Mouse (Mus musculus): ENCODE measurements around the gene Hoxc6. TPM values are rescaled to one million over a fixed set of nuclear protein-coding genes. Genes with fewer than 3 reads are reported as not detected.

The Hoxc6 gene
- total RNA-seq (2014; fragmentation: Nextera tagmentation): not detected in 2 replicates
- not detected in 2 replicates for total RNA-seq (2017)

- ATAC-seq (replicated peaks; ENCODE audit: low FRiP score, low TSS enrichment, poor library complexity, severe bottlenecking): no peak
Measured at GRCm38 (mm10) chr15:102997939-102998355, at the start of gene Hoxc6. Gene Hoxc6 (plus strand): TSS chr15:102998257.

- no peak for ATAC-seq (replicated peaks; ENCODE audit: low FRiP score, low TSS enrichment, poor library complexity, severe bottlenecking)
Measured at GRCm38 (mm10) chr15:102948842-102949241, 49.2 kb upstream of the Hoxc6 start.

- no peak for ATAC-seq (replicated peaks; ENCODE audit: low FRiP score, low TSS enrichment, poor library complexity, severe bottlenecking)
Measured at GRCm38 (mm10) chr15:102949696-102950095, 48.4 kb upstream of the Hoxc6 start.

- no peak for ATAC-seq (replicated peaks; ENCODE audit: low FRiP score, low TSS enrichment, poor library complexity, severe bottlenecking)
Measured at GRCm38 (mm10) chr15:102950877-102951276, 47.2 kb upstream of the Hoxc6 start.

DNA sequence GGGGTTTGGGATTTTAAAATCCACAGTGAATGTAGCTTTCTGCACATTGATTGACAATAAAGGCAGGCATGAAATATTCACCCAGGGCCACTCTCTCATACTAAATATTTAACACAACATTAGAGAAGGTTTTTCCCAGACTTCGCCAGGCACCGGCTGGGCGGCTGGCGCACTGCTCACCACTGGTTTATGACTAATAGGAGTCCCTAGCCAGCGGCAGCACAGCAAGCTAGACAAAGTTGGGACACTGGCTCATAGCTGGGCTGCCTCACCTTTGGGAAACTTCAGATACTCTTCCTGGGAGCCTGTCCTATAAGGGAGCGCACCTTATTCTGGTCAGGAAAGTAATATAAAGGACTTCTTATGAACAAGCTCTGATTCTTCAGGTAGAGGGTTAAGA lies 44.5 kb upstream of the Hoxc6 start:
- ATAC-seq (replicated peaks; ENCODE audit: low FRiP score, low TSS enrichment, poor library complexity, severe bottlenecking): no peak

GRCm38 (mm10) chr15:102954192-102955006 lies 43.7 kb upstream of the Hoxc6 start, which contains the start of gene Hoxc11:
Gene Hoxc11 (plus strand): TSS chr15:102954427.
- 0 out of 2 replicates have a peak, but pooled peaks have one; percentile 41 for ATAC-seq (replicated peaks; ENCODE audit: low FRiP score, low TSS enrichment, poor library complexity, severe bottlenecking)

GRCm38 (mm10) chr15:102955007-102955382 lies 43.1 kb upstream of the Hoxc6 start:
- ATAC-seq (replicated peaks; ENCODE audit: low FRiP score, low TSS enrichment, poor library complexity, severe bottlenecking): no peak

DNA sequence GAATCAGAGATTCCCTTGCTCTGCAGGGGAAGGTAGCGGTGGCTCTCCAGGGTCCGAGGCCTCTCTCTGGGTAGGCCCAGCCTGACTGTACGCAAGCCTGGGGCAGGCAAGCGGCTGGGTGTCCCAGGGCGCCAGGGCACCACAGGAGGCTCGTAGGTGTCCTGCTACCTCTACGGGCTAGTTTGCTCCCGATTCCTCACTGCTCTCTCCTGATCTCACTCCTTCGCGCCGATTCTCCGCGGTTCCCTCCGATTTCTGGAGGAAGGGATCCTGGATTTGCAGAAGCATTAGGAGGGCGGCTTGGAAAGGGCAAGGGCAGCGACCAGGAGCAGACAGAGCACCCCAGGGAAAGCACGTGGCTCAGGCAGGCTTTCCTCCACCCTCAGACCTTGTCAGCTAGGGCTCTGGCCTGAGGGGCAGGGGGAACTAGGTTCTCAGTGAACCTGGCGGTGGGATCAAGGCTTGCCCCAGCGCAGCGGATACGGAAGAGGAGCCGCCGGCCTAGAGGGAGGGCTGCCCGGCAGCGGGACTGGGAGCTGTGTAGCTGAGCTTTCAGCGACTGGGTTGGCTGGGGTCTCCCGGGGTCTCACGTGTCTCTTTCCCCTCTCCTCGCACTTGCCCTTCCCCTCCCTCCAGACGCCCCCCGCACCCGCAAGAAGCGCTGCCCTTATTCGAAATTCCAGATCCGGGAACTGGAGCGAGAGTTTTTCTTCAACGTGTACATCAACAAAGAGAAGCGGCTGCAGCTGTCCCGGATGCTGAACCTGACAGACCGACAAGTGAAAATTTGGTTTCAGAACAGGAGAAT lies 42.0 kb upstream of the Hoxc6 start:
- no peak for ATAC-seq (replicated peaks; ENCODE audit: low FRiP score, low TSS enrichment, poor library complexity, severe bottlenecking)

DNA sequence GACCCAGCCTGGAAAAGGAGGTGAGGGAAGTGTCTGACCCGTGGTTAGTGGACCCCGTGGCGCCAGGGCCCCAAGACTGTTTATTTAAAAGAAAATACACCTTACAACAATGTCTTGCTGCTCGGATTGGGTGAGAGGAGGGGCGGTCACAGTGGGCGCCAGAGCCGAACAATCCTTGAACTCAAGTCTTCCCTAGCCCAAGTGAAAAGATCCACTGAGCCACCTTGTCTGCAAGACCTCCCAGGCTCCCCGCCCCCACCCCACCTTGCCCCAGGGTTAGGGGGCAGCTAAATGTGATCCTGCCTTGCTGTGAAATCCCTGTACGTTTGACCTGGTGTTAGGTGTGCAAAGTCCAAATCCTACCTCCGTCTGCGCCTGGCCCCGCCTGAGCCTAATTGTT lies 41.2 kb upstream of the Hoxc6 start:
- no peak for ATAC-seq (replicated peaks; ENCODE audit: low FRiP score, low TSS enrichment, poor library complexity, severe bottlenecking)

DNA sequence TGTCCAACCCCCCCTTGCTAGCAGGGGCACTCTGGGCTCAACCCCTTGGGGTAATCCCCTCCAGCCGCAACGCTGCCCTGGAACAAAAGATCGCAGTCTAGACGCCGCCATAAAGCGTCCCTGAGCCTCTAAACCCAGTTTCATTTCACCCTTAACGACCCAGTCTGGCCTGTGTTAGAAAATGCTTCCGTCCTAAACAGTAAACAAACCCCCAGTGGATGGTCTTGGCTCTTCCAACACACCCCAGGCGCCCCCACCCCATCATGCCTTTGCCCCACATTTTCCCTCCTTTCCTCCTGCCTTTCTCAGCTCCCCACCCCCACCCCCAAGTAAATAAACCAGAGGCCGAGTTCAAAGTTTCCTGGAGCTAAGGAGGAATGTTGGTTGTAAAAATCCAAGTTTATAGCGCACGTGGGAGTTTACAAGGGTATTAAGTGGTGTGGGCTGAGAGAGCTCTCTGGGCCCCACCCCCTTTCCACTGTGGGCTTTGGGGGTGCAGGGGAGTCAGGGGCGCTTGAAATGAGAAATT lies 38.3 kb upstream of the Hoxc6 start:
- no peak for ATAC-seq (replicated peaks; ENCODE audit: low FRiP score, low TSS enrichment, poor library complexity, severe bottlenecking)

DNA sequence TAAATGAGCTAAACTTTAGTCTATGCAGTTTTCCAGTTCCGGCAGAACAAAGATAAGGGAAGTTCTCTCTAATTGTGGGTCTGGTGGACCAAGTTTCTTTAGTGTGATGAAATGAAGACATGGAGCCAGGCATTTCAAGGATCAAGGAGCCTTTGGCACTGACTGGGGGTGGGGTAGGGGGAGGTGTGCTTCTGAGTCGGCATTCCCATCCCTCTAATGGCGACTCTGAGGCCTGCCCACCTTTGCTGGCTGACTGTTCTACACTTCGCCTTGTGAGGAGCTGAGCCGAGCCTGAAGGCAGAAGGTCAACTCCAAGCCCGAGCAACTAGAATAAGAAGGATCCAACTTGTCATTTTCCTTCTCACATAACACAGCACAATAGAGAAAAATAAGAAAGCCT lies 36.3 kb upstream of the Hoxc6 start:
- ATAC-seq (replicated peaks; ENCODE audit: low FRiP score, low TSS enrichment, poor library complexity, severe bottlenecking): no peak

DNA sequence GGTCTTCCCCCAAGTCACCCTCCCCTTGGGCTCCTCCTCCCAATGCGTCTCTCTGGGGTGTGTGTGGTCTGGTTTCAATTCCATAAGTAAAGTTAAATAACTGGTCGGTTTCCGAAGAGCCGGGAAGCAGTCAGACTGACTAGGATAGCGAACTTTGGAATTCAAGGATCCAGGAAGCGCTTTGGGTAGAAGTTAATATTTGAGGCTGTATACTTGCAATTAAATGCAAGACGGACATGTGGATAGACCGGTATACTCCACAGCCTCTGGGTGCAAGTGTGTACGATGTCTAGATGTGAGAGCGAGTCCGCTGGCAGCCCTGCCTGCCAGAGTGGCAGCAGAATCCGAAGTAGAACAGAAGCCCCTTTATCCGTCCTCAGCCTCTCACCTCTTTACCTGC lies 35.6 kb upstream of the Hoxc6 start:
- no peak for ATAC-seq (replicated peaks; ENCODE audit: low FRiP score, low TSS enrichment, poor library complexity, severe bottlenecking)

GRCm38 (mm10) chr15:102963259-102963658 lies 34.8 kb upstream of the Hoxc6 start:
- no peak for ATAC-seq (replicated peaks; ENCODE audit: low FRiP score, low TSS enrichment, poor library complexity, severe bottlenecking)

DNA sequence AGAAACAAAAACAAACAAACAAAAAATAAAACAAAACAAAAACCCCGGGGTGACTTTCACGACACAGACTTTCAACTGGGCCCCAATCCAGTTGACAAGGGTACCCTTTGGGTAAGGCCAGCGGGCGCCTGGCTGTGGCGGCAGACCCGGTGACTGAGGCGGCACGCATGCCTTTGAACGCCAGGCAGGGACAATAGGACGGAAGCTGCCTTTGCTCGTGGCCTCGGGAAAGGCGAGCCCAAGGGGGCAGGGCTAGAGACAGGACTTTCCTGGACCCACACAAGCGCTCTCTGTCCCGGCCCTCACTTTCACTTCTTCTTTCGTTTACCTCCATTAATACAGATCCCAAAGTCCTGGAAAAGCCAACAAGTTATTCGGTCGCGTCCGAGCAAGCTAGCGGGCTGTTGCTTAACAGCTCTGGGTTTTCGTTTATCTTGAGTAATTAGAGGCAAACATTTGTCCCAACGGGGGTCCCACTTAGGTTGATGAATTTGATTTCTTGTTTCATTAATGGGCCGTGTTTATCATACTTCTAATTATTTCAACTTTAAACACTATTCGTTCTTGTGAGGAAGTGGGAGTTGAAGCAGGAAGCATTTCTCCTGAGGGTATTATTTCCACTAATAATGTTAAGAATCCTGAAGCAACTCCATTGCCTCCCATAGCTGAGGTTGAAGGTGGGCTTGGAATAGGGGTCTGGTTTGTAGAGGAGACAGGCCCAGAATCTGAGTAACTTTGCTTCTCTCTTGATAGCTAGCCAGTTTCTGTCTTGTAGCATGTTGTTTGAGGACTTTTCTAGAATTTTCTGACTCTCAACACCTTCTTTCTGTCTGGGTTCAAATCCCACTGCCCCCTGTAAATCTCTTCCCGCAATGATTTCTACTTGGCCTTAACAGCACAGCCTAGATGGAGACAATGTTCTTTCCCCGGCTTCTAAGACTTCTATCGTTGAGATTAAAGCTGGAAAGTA lies 34.1 kb upstream of the Hoxc6 start:
- ATAC-seq (replicated peaks; ENCODE audit: low FRiP score, low TSS enrichment, poor library complexity, severe bottlenecking): no peak

DNA sequence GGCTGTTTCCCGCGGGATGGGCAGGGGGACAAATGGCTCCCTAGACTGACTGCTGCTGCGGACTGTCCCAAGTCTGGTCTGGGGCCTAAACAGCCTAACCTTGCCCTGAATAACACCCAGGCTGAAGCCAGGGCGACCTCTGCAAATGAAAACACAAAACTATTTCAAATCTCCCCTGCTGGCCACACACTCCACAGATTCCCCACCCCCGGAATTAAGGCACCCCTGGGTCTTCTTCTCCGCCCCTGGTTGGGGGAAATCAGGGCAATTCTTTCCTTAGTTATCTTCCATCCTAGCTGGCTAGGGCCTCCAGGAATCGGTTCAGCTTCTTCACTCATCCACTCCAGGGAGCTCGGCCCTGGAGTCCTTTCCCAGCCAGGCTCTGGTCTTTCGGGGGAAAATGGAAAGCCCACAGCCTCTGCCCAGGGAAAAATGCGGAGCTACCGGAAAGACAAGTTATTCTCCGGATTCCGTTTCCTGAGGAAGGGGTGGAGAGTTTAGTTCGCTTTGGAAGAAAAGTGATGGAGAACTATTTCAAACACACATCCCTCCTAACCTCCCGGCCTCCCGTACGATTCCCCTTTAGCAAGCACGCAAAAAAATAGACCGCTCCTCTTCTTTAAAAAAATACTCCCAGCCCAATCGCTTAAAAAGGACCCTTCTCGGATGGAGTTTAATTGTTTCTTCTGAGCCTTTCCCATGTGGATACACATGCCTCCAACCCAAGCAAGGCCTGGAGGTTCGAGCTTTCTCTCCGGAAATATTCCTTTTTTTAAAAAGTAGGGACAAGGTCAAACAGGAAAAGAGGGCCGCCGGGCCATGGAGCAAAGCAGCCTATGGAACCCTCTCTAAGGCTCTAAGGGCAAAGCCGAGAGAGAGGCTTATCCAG lies 32.8 kb upstream of the Hoxc6 start:
- ATAC-seq (replicated peaks; ENCODE audit: low FRiP score, low TSS enrichment, poor library complexity, severe bottlenecking): no peak

DNA sequence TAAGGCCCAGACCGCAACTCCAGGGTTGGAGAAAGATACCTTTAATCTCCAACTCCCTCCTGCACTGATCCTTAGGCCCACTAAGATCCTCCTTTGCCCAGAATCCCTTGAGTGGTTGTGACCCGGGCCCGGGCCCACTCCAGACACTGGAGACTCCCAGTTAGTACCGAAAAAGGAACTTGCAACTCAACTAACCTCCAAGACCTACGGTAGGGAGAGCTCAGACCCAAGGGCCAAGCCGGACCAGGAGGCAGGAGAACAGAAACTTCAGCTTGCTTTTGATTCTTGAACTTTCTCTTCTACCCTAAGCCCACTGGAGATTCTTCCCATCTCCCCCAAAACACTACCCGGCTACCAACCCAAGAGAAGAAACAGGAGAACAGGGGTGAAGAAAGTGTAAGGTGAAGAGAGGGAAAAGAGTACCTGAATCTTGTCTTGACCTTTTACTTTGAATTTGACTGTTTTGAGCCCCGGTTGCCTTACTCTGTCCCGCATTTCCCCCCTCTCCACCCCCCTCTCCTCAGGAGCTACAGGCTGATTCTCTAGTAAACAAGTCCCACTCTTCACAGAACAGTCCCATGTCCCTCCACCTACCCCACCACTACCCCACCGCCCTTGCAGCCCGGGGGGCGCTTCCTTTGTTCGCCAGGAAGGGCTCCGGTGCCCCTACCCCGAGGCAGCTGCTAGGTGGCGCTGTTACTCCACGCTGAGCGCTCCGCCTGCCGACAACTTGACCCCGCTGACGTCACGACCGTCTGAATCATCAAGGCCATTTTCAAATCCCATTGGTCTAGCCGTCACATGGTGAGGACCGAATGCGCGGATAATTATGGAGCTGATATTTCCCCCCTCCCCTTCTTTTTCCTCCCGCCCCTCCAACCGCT lies 31.9 kb upstream of the Hoxc6 start:
- ATAC-seq (replicated peaks; ENCODE audit: low FRiP score, low TSS enrichment, poor library complexity, severe bottlenecking): 0 out of 2 replicates have a peak, but pooled peaks have one; percentile 48

DNA sequence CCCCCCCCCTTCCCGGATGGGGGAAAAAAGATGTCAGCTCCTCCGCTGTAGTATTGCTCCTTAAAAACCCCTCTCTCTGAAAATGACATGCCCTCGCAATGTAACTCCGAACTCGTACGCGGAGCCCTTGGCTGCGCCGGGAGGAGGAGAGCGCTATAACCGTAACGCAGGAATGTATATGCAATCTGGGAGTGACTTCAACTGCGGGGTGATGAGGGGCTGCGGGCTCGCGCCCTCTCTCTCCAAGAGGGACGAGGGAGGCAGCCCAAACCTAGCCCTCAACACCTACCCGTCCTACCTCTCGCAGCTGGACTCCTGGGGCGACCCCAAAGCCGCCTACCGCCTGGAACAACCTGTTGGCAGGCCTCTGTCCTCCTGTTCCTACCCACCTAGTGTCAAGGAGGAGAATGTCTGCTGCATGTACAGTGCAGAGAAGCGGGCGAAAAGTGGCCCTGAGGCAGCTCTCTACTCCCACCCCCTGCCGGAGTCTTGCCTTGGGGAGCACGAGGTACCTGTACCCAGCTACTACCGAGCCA lies 31.2 kb upstream of the Hoxc6 start, which contains the start of gene Hoxc10:
Gene Hoxc10 (plus strand): TSS at position 21 of the 536 bp plus-strand sequence.
- ATAC-seq (replicated peaks; ENCODE audit: low FRiP score, low TSS enrichment, poor library complexity, severe bottlenecking): peak; percentile 25; the same call in 1 of the 2 replicates

Measured in megakaryocyte-erythroid progenitor cell, adult 5-6 weeks (primary cell).